Mouse (Mus musculus): ENCODE data around the gene Prkce. TPM values are rescaled to one million over a fixed set of nuclear protein-coding genes. Genes with fewer than 3 reads are reported as not detected.

Prkce gene
- polyA plus RNA-seq, 1 experiment from 2014 or later = 5.3 TPM

- no peaks in the 10 kb centered on the region for H3K9me3 ChIP-seq
- WGBS = 76% methylated on average over 10 of the region's 10 CpGs
- ATAC-seq (ENCODE audit: low FRiP score, low read depth) = no peak
- H3K4me2 ChIP-seq (replicated peaks) = no peak overlapping the region
- no peaks in the 10 kb centered on the region for H3K36me3 ChIP-seq
- no peak overlapping the region for H3K27ac ChIP-seq (replicated peaks)
- no peak overlapping the region for H3K9ac ChIP-seq (replicated peaks)
- H3K27me3 ChIP-seq = peaks cover 3% of the 10 kb centered on the region; the same call in 1 of the 2 replicates
- 0 out of 2 replicates have a peak, but pooled peaks cover 9% of the 10 kb centered on the region for H3K4me1 ChIP-seq
- no peak overlapping the region for H3K4me3 ChIP-seq
These were observed 367.5 kb downstream of the Prkce start for GRCm38 (mm10) chr17:86535096-86535495.

GRCm38 (mm10) chr17:86535827-86536656, 368.5 kb downstream of the Prkce start:
- Histone ChIP-seq H3K27me3 (peaks cover 3% of the 10 kb centered on the region; the same call in 1 of the 2 replicates), H3K9me3 (no peaks in the 10 kb centered on the region), H3K9ac (replicated peaks) (no peak overlapping the region), H3K36me3 (no peaks in the 10 kb centered on the region), H3K4me2 (replicated peaks) (peak overlapping the region; percentile 22), H3K4me1 (0 out of 2 replicates have a peak, but pooled peaks cover 9% of the 10 kb centered on the region), H3K27ac (replicated peaks) (no peak overlapping the region), H3K4me3 (no peak overlapping the region)
- no peak for ATAC-seq (ENCODE audit: low FRiP score, low read depth)
- WGBS = 50% methylated on average over 22 of the region's 22 CpGs

- no peak for ATAC-seq (ENCODE audit: low FRiP score, low read depth)
- no peaks in the 10 kb centered on the region for H3K9me3 ChIP-seq
- peaks cover 3% of the 10 kb centered on the region; the same call in 1 of the 2 replicates for H3K27me3 ChIP-seq
- no peaks in the 10 kb centered on the region for H3K4me1 ChIP-seq
- H3K4me3 ChIP-seq = no peak overlapping the region
- no peak overlapping the region for H3K27ac ChIP-seq (replicated peaks)
- H3K4me2 ChIP-seq (replicated peaks) = no peak overlapping the region
- no peak overlapping the region for H3K9ac ChIP-seq (replicated peaks)
- H3K36me3 ChIP-seq = no peaks in the 10 kb centered on the region
- WGBS = 91% methylated on average over 18 of the region's 18 CpGs
These were observed 372.4 kb downstream of the Prkce start for GRCm38 (mm10) chr17:86539881-86540430.

GRCm38 (mm10) chr17:86546529-86546928, 378.9 kb downstream of the Prkce start:
- no peaks in the 10 kb centered on the region for H3K27me3 ChIP-seq
- no peak overlapping the region for H3K4me2 ChIP-seq (replicated peaks)
- no peaks in the 10 kb centered on the region for H3K4me1 ChIP-seq
- H3K4me3 ChIP-seq = no peak overlapping the region
- ATAC-seq (ENCODE audit: low FRiP score, low read depth) = no peak
- no peaks in the 10 kb centered on the region for H3K9me3 ChIP-seq
- no peak overlapping the region for H3K9ac ChIP-seq (replicated peaks)
- H3K36me3 ChIP-seq = no peaks in the 10 kb centered on the region
- 54% methylated on average over 7 of the region's 7 CpGs for WGBS
- H3K27ac ChIP-seq (replicated peaks) = no peak overlapping the region

- 91% methylated on average over 10 of the region's 10 CpGs for WGBS
- Histone ChIP-seq H3K27me3 (no peaks in the 10 kb centered on the region), H3K9me3 (no peaks in the 10 kb centered on the region), H3K27ac (replicated peaks) (no peak overlapping the region), H3K4me3 (no peak overlapping the region), H3K9ac (replicated peaks) (no peak overlapping the region), H3K36me3 (no peaks in the 10 kb centered on the region), H3K4me2 (replicated peaks) (no peak overlapping the region), H3K4me1 (peaks cover 5% of the 10 kb centered on the region; the same call in 1 of the 2 replicates)
- no peak for ATAC-seq (ENCODE audit: low FRiP score, low read depth)
These were observed 381.5 kb downstream of the Prkce start for GRCm38 (mm10) chr17:86549128-86549527.

GRCm38 (mm10) chr17:86551561-86551960, 384.0 kb downstream of the Prkce start:
- Histone ChIP-seq H3K4me1 (peaks cover 5% of the 10 kb centered on the region; the same call in 1 of the 2 replicates), H3K27me3 (no peaks in the 10 kb centered on the region), H3K4me3 (no peak overlapping the region), H3K4me2 (replicated peaks) (no peak overlapping the region), H3K27ac (replicated peaks) (no peak overlapping the region), H3K9ac (replicated peaks) (no peak overlapping the region), H3K36me3 (no peaks in the 10 kb centered on the region), H3K9me3 (no peaks in the 10 kb centered on the region)
- WGBS = 90% methylated on average over 10 of the region's 10 CpGs
- no peak for ATAC-seq (ENCODE audit: low FRiP score, low read depth)

DNA sequence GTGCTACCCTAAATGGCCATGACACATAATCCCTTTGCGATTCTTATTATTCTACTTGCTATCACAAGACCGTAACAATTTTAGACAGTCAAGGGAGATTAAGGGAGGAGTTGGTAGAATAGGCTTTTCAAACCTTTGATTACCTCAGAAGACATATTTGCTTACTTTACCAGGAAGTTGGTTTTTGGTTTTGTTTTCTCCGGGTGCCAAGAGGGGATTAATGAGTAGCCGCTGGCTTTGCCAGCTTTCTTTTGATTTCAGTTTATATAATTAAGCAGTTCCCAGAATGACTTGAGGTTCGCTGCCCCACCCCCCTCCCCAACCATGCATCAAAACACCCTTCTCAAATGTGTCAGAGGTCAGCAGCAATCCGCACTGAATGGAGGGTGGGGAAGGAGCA, 384.4 kb downstream of the Prkce start:
- WGBS = 59% methylated on average over 6 of the region's 6 CpGs
- Histone ChIP-seq H3K27me3 (no peaks in the 10 kb centered on the region), H3K27ac (replicated peaks) (no peak overlapping the region), H3K4me2 (replicated peaks) (no peak overlapping the region), H3K9me3 (no peaks in the 10 kb centered on the region), H3K4me1 (peaks cover 5% of the 10 kb centered on the region; the same call in 1 of the 2 replicates), H3K36me3 (no peaks in the 10 kb centered on the region), H3K4me3 (no peak overlapping the region), H3K9ac (replicated peaks) (no peak overlapping the region)
- no peak for ATAC-seq (ENCODE audit: low FRiP score, low read depth)

DNA sequence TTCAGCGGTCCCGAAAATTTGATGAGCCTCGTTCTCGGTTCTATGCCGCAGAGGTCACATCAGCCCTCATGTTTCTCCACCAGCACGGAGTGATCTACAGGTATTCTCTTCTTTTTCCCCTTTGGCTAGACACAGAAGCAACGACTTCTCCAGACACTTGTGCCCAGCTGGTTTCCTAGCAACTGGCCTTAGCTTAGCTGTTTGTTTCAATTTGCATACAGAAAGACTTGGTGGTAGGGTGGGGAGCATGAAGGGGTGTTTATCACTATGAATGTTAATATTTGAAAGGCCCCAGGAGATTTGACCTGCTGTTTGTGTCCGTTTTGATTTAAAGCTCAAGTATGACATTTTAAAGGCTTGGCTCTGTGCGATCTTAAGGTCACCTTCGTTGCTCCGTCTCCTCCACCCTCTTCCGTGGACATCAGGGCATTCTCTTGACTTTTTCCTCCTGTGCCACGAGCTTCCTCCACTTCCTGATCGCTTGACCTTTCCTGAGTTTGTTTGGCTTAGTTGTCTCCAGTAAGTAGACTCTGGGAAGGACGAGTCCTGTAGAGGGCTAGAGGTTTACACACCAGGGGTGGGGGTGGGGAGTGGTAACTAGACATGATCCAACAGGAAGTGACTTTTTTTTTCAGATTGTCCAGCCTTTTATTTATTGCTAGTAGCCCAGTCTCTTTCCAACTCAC, 391.8 kb downstream of the Prkce start:
- H3K4me1 ChIP-seq = no peaks in the 10 kb centered on the region
- no peaks in the 10 kb centered on the region for H3K36me3 ChIP-seq
- WGBS = 77% methylated on average over 15 of the region's 15 CpGs
- no peaks in the 10 kb centered on the region for H3K27me3 ChIP-seq
- H3K27ac ChIP-seq (replicated peaks) = no peak overlapping the region
- H3K9me3 ChIP-seq = no peaks in the 10 kb centered on the region
- no peak overlapping the region for H3K4me3 ChIP-seq
- no peak overlapping the region for H3K4me2 ChIP-seq (replicated peaks)
- ATAC-seq (ENCODE audit: low FRiP score, low read depth) = no peak
- H3K9ac ChIP-seq (replicated peaks) = no peak overlapping the region

- H3K27ac ChIP-seq (replicated peaks) = no peak overlapping the region
- H3K4me2 ChIP-seq (replicated peaks) = no peak overlapping the region
- no peak overlapping the region for H3K9ac ChIP-seq (replicated peaks)
- 77% methylated on average over 3 of the region's 3 CpGs for WGBS
- no peaks in the 10 kb centered on the region for H3K4me1 ChIP-seq
- H3K27me3 ChIP-seq = no peaks in the 10 kb centered on the region
- ATAC-seq (ENCODE audit: low FRiP score, low read depth) = no peak
- no peaks in the 10 kb centered on the region for H3K9me3 ChIP-seq
- no peak overlapping the region for H3K4me3 ChIP-seq
- H3K36me3 ChIP-seq = no peaks in the 10 kb centered on the region
These were observed 392.9 kb downstream of the Prkce start for GRCm38 (mm10) chr17:86560499-86560898.

GRCm38 (mm10) chr17:86570491-86570890, 402.9 kb downstream of the Prkce start:
- no peak overlapping the region for H3K9ac ChIP-seq (replicated peaks)
- no peak for ATAC-seq (ENCODE audit: low FRiP score, low read depth)
- H3K4me2 ChIP-seq (replicated peaks) = no peak overlapping the region
- H3K9me3 ChIP-seq = no peaks in the 10 kb centered on the region
- H3K4me1 ChIP-seq = no peaks in the 10 kb centered on the region
- no peaks in the 10 kb centered on the region for H3K36me3 ChIP-seq
- H3K4me3 ChIP-seq = no peak overlapping the region
- H3K27me3 ChIP-seq = no peaks in the 10 kb centered on the region
- H3K27ac ChIP-seq (replicated peaks) = no peak overlapping the region
- 84% methylated on average over 5 of the region's 5 CpGs for WGBS

DNA sequence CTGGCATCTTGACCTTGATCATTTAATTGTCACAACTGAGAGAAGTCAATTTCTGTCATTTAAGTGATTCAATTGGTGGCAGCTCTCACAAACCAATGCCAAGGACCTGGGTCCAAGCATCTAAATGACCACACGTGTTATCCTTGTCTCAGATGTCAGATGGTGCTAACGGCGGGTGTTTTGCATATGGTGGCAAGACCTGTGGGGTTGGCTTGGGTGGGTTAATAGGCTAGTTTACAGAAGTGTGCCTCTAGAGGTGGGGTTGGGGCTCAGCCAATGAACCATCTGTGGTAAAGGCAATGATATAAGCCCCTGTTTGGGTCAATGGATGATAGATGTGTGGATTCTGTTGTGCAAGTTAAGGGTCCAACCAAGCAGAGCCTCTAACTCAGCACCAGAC, 403.7 kb downstream of the Prkce start:
- no peak for ATAC-seq (ENCODE audit: low FRiP score, low read depth)
- WGBS = 95% methylated on average over 3 of the region's 3 CpGs

DNA sequence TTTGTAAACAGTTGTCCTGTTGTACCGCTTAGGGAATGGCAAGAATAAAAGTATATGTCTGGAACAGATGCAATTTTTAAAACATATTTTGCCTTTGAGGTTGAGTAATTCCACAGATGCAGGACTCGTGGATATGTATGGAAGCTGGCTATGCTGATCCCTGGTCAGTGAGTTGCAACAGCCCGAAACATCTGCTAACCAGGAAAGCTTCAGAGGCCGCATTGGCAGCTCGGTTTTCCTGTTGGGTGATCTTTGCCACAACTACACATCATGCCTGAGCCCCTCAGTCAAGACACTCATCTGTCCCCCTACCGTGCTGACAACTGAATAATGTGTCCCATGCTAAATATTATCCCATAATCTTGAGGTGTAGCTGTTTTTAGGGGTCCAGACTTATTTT, 404.6 kb downstream of the Prkce start:
- Histone ChIP-seq H3K36me3 (no peaks in the 10 kb centered on the region), H3K9ac (replicated peaks) (no peak overlapping the region), H3K4me3 (no peak overlapping the region), H3K9me3 (no peaks in the 10 kb centered on the region), H3K27ac (replicated peaks) (no peak overlapping the region), H3K4me1 (no peaks in the 10 kb centered on the region), H3K27me3 (no peaks in the 10 kb centered on the region), H3K4me2 (replicated peaks) (no peak overlapping the region)
- no peak for ATAC-seq (ENCODE audit: low FRiP score, low read depth)
- WGBS = 89% methylated on average over 6 of the region's 6 CpGs

More for the DNA sequence above, 403.7 kb downstream of the Prkce start:
- Histone ChIP-seq H3K27me3 (no peaks in the 10 kb centered on the region), H3K27ac (replicated peaks) (no peak overlapping the region), H3K9me3 (no peaks in the 10 kb centered on the region), H3K36me3 (no peaks in the 10 kb centered on the region), H3K4me1 (no peaks in the 10 kb centered on the region), H3K9ac (replicated peaks) (no peak overlapping the region), H3K4me3 (no peak overlapping the region), H3K4me2 (replicated peaks) (no peak overlapping the region)

Measured in midbrain, embryonic 12.5 days (tissue).